Mouse (Mus musculus) thymus, adult 2 months (tissue): ENCODE measurements around the gene Mecom.

Source experiments
- CTCF ChIP-seq: fragments of 200-500 bp; IDR thresholded peaks from 2 replicates; pipeline ENCODE4 v1.5.1; 2012; ENCODE audit warnings: mild to moderate bottlenecking, control low read depth, low read length, moderate library complexity, borderline replicate concordance; ENCODE audit not compliant: control insufficient read depth, poor library complexity, insufficient read depth; ENCODE audit errors: extremely low read depth
- POLR2A ChIP-seq: fragments of 200-500 bp; IDR thresholded peaks from 2 replicates; pipeline ENCODE4 v1.6.1; 2012; ENCODE audit warnings: mild to moderate bottlenecking, low read length, control low read depth, moderate library complexity; ENCODE audit not compliant: control insufficient read depth, poor library complexity, insufficient read depth; ENCODE audit errors: extremely low read depth

DNA sequence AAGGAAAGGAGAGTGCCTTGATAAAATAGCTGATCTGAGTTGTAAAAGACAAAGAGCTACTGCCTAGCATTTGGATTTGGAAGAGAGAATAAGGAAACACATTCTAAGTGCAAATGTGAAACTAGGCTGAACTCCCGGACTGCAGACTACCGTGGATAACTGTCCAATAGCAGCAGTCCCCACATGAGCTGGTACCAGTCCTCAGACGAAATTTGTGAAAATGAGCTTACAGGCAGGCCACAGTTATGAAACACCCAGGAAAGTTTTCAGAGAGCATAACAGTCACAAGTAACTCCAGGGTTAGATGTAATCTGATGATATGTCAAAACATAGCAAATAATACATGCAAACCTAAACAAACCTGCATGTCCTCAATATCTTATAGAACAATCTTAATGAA lies 217.8 kb downstream of the Mecom start:
- TF ChIP-seq CTCF (no peak), POLR2A (no peak)
